Mouse (Mus musculus) hindbrain, embryonic 15.5 days (tissue): Measurements from ENCODE around the gene Agbl4. TPM values are rescaled to one million over a fixed set of nuclear protein-coding genes. Genes with fewer than 3 reads are reported as not detected.

Source experiments
- ATAC-seq: fragments of 200-750 bp; cut with Nextera tagmentation; 2 replicates; pipeline ENCODE4 v1.8.0; 2017; ENCODE audit warnings: low read depth, moderate number of reproducible peaks, moderate TSS enrichment; ENCODE audit not compliant: low FRiP score
- H3K27ac ChIP-seq: fragments of 300-500 bp; sonication (generic); replicated peaks from 2 replicates; pipeline ENCODE4 v1.5.1; 2015; ENCODE audit warnings: mild to moderate bottlenecking, inconsistent platforms
- H3K27me3 ChIP-seq: fragments of 300-500 bp; sonication (generic); 2 replicates; pipeline ENCODE4 v1.6.1; 2015; ENCODE audit warnings: control low read depth, inconsistent platforms
- H3K36me3 ChIP-seq: fragments of 300-500 bp; sonication (generic); 2 replicates; pipeline ENCODE4 v1.6.1; 2015; ENCODE audit warnings: control low read depth, inconsistent platforms
- H3K4me1 ChIP-seq: fragments of 300-500 bp; sonication (generic); replicated peaks from 2 replicates; pipeline ENCODE4 v1.6.1; 2015; ENCODE audit warnings: control low read depth, inconsistent platforms
- H3K4me2 ChIP-seq: fragments of 300-500 bp; sonication (generic); 2 replicates; pipeline ENCODE4 v1.6.1; 2015; ENCODE audit warnings: moderate library complexity, mild to moderate bottlenecking, inconsistent platforms
- H3K4me3 ChIP-seq: fragments of 300-500 bp; sonication (generic); 2 replicates; pipeline ENCODE4 v1.5.1; 2015; ENCODE audit warnings: mild to moderate bottlenecking, inconsistent platforms
- H3K9ac ChIP-seq: fragments of 300-500 bp; sonication (generic); 2 replicates; pipeline ENCODE4 v1.6.1; 2015; ENCODE audit warnings: inconsistent platforms
- H3K9me3 ChIP-seq: fragments of 300-500 bp; sonication (generic); 2 replicates; pipeline ENCODE4 v1.6.1; 2016; ENCODE audit warnings: control low read depth, inconsistent platforms
- WGBS: fragments of 180-500 bp; shearing (Covaris S2); methylation state at CpG from one replicate; pipeline ENCODE4 v1.1.7; 2015; 5-methylcytosine and 5-hydroxymethylcytosine counted together
- polyA plus RNA-seq: library from polyadenylated mRNA; unstranded; fragments of >200 nt; fragmentation: Nextera tagmentation; extraction: Ambion mirVana; gene quantifications from 2 replicates; pipeline ENCODE4 v1.2.1, GENCODE M21; 2015

The Agbl4 gene
- polyA plus RNA-seq, 1 experiment from 2014 or later: 2.9 TPM

GRCm38 (mm10) chr4:111001641-111002040 lies 604.2 kb downstream of the Agbl4 start:
- Histone ChIP-seq H3K4me1 (0 out of 2 replicates have a peak, but pooled peaks cover 4% of the 10 kb centered on the region), H3K9ac (no peak overlapping the region), H3K4me3 (no peak overlapping the region), H3K4me2 (no peak overlapping the region), H3K27ac (no peak overlapping the region), H3K36me3 (no peaks in the 10 kb centered on the region), H3K27me3 (no peaks in the 10 kb centered on the region), H3K9me3 (no peaks in the 10 kb centered on the region)
- no peak for ATAC-seq
- 90% methylated on average over 2 of the region's 2 CpGs for WGBS

GRCm38 (mm10) chr4:111004719-111005479 lies 607.4 kb downstream of the Agbl4 start:
- Histone ChIP-seq H3K36me3 (no peaks in the 10 kb centered on the region), H3K27ac (no peak overlapping the region), H3K4me3 (no peak overlapping the region), H3K27me3 (no peaks in the 10 kb centered on the region), H3K9ac (no peak overlapping the region), H3K4me1 (0 out of 2 replicates have a peak, but pooled peaks cover 4% of the 10 kb centered on the region), H3K9me3 (no peaks in the 10 kb centered on the region), H3K4me2 (no peak overlapping the region)
- WGBS: 45% methylated on average over 1 of the region's 1 CpGs
- ATAC-seq: no peak

- H3K4me1 ChIP-seq: no peaks in the 10 kb centered on the region
- H3K4me3 ChIP-seq: no peak overlapping the region
- WGBS: 96% methylated on average over 4 of the region's 4 CpGs
- H3K9ac ChIP-seq: no peak overlapping the region
- no peaks in the 10 kb centered on the region for H3K9me3 ChIP-seq
- no peaks in the 10 kb centered on the region for H3K36me3 ChIP-seq
- H3K27ac ChIP-seq: no peak overlapping the region
- ATAC-seq: no peak
- H3K4me2 ChIP-seq: no peak overlapping the region
- H3K27me3 ChIP-seq: no peaks in the 10 kb centered on the region
These were observed 621.9 kb downstream of the Agbl4 start for GRCm38 (mm10) chr4:111019376-111019775.

- no peak overlapping the region for H3K4me3 ChIP-seq
- H3K9ac ChIP-seq: no peak overlapping the region
- H3K27me3 ChIP-seq: no peaks in the 10 kb centered on the region
- H3K36me3 ChIP-seq: no peaks in the 10 kb centered on the region
- no peak overlapping the region for H3K27ac ChIP-seq
- no peak for ATAC-seq
- WGBS: 94% methylated on average over 3 of the region's 3 CpGs
- no peaks in the 10 kb centered on the region for H3K4me1 ChIP-seq
- no peak overlapping the region for H3K4me2 ChIP-seq
- no peaks in the 10 kb centered on the region for H3K9me3 ChIP-seq
These were observed 669.9 kb downstream of the Agbl4 start for GRCm38 (mm10) chr4:111067330-111067729.

GRCm38 (mm10) chr4:111073738-111074497 lies 676.5 kb downstream of the Agbl4 start:
- Histone ChIP-seq H3K27ac (no peak overlapping the region), H3K36me3 (no peaks in the 10 kb centered on the region), H3K4me1 (no peaks in the 10 kb centered on the region), H3K9me3 (no peaks in the 10 kb centered on the region), H3K4me3 (no peak overlapping the region), H3K9ac (no peak overlapping the region), H3K4me2 (no peak overlapping the region), H3K27me3 (no peaks in the 10 kb centered on the region)
- ATAC-seq: peak; percentile 48; the same call in 1 of the 2 replicates
- 70% methylated on average over 6 of the region's 7 CpGs for WGBS

- H3K9me3 ChIP-seq: no peaks in the 10 kb centered on the region
- no peak overlapping the region for H3K9ac ChIP-seq
- no peak overlapping the region for H3K4me2 ChIP-seq
- H3K4me3 ChIP-seq: no peak overlapping the region
- H3K27ac ChIP-seq: no peak overlapping the region
- H3K36me3 ChIP-seq: no peaks in the 10 kb centered on the region
- no peaks in the 10 kb centered on the region for H3K4me1 ChIP-seq
- no peaks in the 10 kb centered on the region for H3K27me3 ChIP-seq
- 76% methylated on average over 6 of the region's 6 CpGs for WGBS
- no peak; the same call in 1 of the 2 replicates for ATAC-seq
These were observed 677.3 kb downstream of the Agbl4 start for GRCm38 (mm10) chr4:111074701-111075154.

GRCm38 (mm10) chr4:111077810-111078209 lies 680.3 kb downstream of the Agbl4 start:
- Histone ChIP-seq H3K4me3 (no peak overlapping the region), H3K4me1 (no peaks in the 10 kb centered on the region), H3K4me2 (no peak overlapping the region), H3K27ac (no peak overlapping the region), H3K9me3 (no peaks in the 10 kb centered on the region), H3K36me3 (no peaks in the 10 kb centered on the region), H3K9ac (no peak overlapping the region), H3K27me3 (no peaks in the 10 kb centered on the region)
- ATAC-seq: no peak
- 85% methylated on average over 3 of the region's 3 CpGs for WGBS

GRCm38 (mm10) chr4:111085330-111085729 lies 687.9 kb downstream of the Agbl4 start:
- no peaks in the 10 kb centered on the region for H3K36me3 ChIP-seq
- no peak overlapping the region for H3K4me3 ChIP-seq
- no peak for ATAC-seq
- H3K4me1 ChIP-seq: no peaks in the 10 kb centered on the region
- WGBS: 91% methylated on average over 1 of the region's 1 CpGs
- H3K27ac ChIP-seq: no peak overlapping the region
- no peaks in the 10 kb centered on the region for H3K9me3 ChIP-seq
- H3K27me3 ChIP-seq: no peaks in the 10 kb centered on the region
- H3K9ac ChIP-seq: no peak overlapping the region
- no peak overlapping the region for H3K4me2 ChIP-seq

- H3K9me3 ChIP-seq: no peaks in the 10 kb centered on the region
- no peak for ATAC-seq
- H3K27me3 ChIP-seq: no peaks in the 10 kb centered on the region
- no peaks in the 10 kb centered on the region for H3K4me1 ChIP-seq
- no peak overlapping the region for H3K9ac ChIP-seq
- no peak overlapping the region for H3K4me3 ChIP-seq
- no peak overlapping the region for H3K4me2 ChIP-seq
- no peak overlapping the region for H3K27ac ChIP-seq
- no peaks in the 10 kb centered on the region for H3K36me3 ChIP-seq
- 62% methylated on average over 3 of the region's 3 CpGs for WGBS
These were observed 739.0 kb downstream of the Agbl4 start for GRCm38 (mm10) chr4:111136217-111137147.

- no peaks in the 10 kb centered on the region for H3K36me3 ChIP-seq
- no peak overlapping the region for H3K9ac ChIP-seq
- H3K27ac ChIP-seq: no peak overlapping the region
- no peaks in the 10 kb centered on the region for H3K9me3 ChIP-seq
- 84% methylated on average over 1 of the region's 1 CpGs for WGBS
- H3K4me1 ChIP-seq: no peaks in the 10 kb centered on the region
- H3K4me3 ChIP-seq: no peak overlapping the region
- ATAC-seq: no peak
- no peak overlapping the region for H3K4me2 ChIP-seq
- H3K27me3 ChIP-seq: no peaks in the 10 kb centered on the region
These were observed 750.3 kb downstream of the Agbl4 start for GRCm38 (mm10) chr4:111147748-111148147.

GRCm38 (mm10) chr4:111155859-111156258 lies 758.4 kb downstream of the Agbl4 start:
- peak; percentile 79; the same call in 1 of the 2 replicates for ATAC-seq

More at GRCm38 (mm10) chr4:111155859-111156258, 758.4 kb downstream of the Agbl4 start:
- no peaks in the 10 kb centered on the region for H3K9me3 ChIP-seq
- H3K27me3 ChIP-seq: no peaks in the 10 kb centered on the region
- WGBS: 47% methylated on average over 1 of the region's 1 CpGs
- H3K9ac ChIP-seq: no peak overlapping the region
- no peaks in the 10 kb centered on the region for H3K4me1 ChIP-seq
- H3K4me2 ChIP-seq: no peak overlapping the region
- no peak overlapping the region for H3K27ac ChIP-seq
- H3K4me3 ChIP-seq: no peak overlapping the region
- no peaks in the 10 kb centered on the region for H3K36me3 ChIP-seq
